Mouse (Mus musculus) megakaryocyte, embryonic 14.5 days (primary cell): ENCODE data around the gene Qdpr.

Experiments
- FLI1 ChIP-seq: IDR thresholded peaks from 2 replicates; pipeline ENCODE4 v1.6.1; 2012; ENCODE audit warnings: low read length, inconsistent platforms, mixed read lengths
- GATA1 ChIP-seq: IDR thresholded peaks from 3 replicates; pipeline ENCODE4 v1.6.1; 2012; ENCODE audit warnings: mixed read lengths, low read length, inconsistent platforms, borderline replicate concordance

DNA sequence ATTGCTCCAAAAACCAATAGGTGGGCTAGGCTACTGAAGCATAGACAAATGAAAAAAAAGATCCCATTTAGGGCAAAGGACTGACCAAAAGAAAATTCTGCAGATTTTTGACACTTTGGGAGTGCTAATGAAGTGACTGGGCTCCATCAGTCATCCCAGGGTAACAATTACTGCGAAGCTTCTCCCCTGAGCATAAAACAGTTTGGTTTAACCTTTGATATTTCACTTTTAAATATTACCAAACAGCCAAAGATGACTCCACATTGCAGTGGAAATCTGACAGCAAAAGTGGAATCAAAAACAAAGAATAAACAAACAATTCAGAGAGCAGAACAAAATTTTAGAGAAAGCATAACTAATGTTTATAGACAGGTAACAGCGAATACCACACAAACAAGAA is 31.1 kb upstream of the Qdpr start:
- TF ChIP-seq GATA1 (no peak), FLI1 (no peak)
